ENCODE assay signal across 25 mouse cellular contexts in genomic region chr1:149705223-149705622, GRCm38 (mm10).
DNase-seq lines count a peak whose midpoint lies in the region; ATAC-seq and TF ChIP-seq lines count a peak whose summit lies in the region.
"Had no signal": no experiment of that assay in that cellular context is flagged by ENCODE, and none has a peak within 500 bp of the region (broad histone marks: within the 10 kb centered on the region; RNA-seq: fewer than 3 reads in every experiment).

No protein-coding gene starts in this region.

- H3K27ac ChIP-seq in midbrain, postnatal 0 days (ENCODE audit: low read depth, low read length): no peak overlapping the region
- H3K27ac ChIP-seq: forebrain, embryonic 10.5 days; heart, embryonic 15.5 days; hindbrain, embryonic 10.5 days; hindbrain, embryonic 13.5 days; intestine, embryonic 15.5 days had no signal

- H3K4me2 ChIP-seq in midbrain, postnatal 0 days (ENCODE audit: low read depth, low read length, poor library complexity, severe bottlenecking): no peak overlapping the region
- H3K4me2 ChIP-seq: heart, embryonic 12.5 days; heart, embryonic 15.5 days; hindbrain, embryonic 13.5 days; intestine, embryonic 15.5 days had no signal

- ATAC-seq in midbrain, postnatal 0 days (ENCODE audit: low FRiP score): no peak
- ATAC-seq: CD4-positive, CD25-positive, alpha-beta regulatory T cell, adult 4 months; forebrain, embryonic 14.5 days; hindbrain, embryonic 16.5 days; intestine, embryonic 15.5 days; Patski had no signal

- no peak overlapping the region for H3K4me3 ChIP-seq in midbrain, postnatal 0 days (ENCODE audit: low read depth, low read length)
- H3K4me3 ChIP-seq: forebrain, embryonic 10.5 days; heart, embryonic 12.5 days; heart, embryonic 15.5 days; hindbrain, embryonic 10.5 days; hindbrain, embryonic 13.5 days; intestine, embryonic 15.5 days had no signal

- peak; percentile 5 to 10 for DNase-seq in adrenal gland, postnatal 36 days
- DNase-seq in adrenal gland, adult 8-10 months: no peak
- DNase-seq in 416B (ENCODE audit: low read depth): peak; percentile 37
- DNase-seq in Muller cell, postnatal 12 days (ENCODE audit: inconsistent ontology term): peak; percentile 77
- no peak for DNase-seq in urinary bladder, postnatal 10 days (ENCODE audit: low spot score)
- no peak for DNase-seq in midbrain, postnatal 0 days (ENCODE audit: low spot score)
- DNase-seq: B cell, adult 2 months; cerebellum, adult 18-20 months; cerebellum, adult 9-10 months; cerebellum, postnatal 14 days; gastrocnemius, postnatal 25 days; heart, adult 18-20 months; heart, postnatal 10 days; heart, postnatal 36 days; kidney, adult 18-20 months had no signal

- no peak for TF ChIP-seq CTCF in midbrain, postnatal 0 days (IDR thresholded peaks at IDR 0.05)

- no peak overlapping the region for H3K9ac ChIP-seq in midbrain, postnatal 0 days (replicated peaks; ENCODE audit: low read length, poor library complexity, severe bottlenecking)
- H3K9ac ChIP-seq: heart, embryonic 12.5 days; heart, embryonic 15.5 days; hindbrain, embryonic 13.5 days; intestine, embryonic 15.5 days had no signal

- WGBS in midbrain, postnatal 0 days: 98% methylated on average over 1 of the region's 1 CpGs

- no peaks in the 10 kb centered on the region for H3K4me1 ChIP-seq in midbrain, postnatal 0 days (ENCODE audit: insufficient read depth, low read length)
- H3K4me1 ChIP-seq: heart, embryonic 12.5 days; heart, embryonic 15.5 days; hindbrain, embryonic 10.5 days; hindbrain, embryonic 13.5 days; intestine, embryonic 15.5 days had no signal

- H3K36me3 ChIP-seq in midbrain, postnatal 0 days (ENCODE audit: insufficient read depth, low read length): no peaks in the 10 kb centered on the region
- H3K36me3 ChIP-seq: forebrain, embryonic 10.5 days; heart, embryonic 12.5 days; heart, embryonic 15.5 days; hindbrain, embryonic 10.5 days; hindbrain, embryonic 13.5 days; intestine, embryonic 15.5 days had no signal

- no peaks in the 10 kb centered on the region for H3K27me3 ChIP-seq in midbrain, postnatal 0 days (ENCODE audit: insufficient read depth, low read length)
- H3K27me3 ChIP-seq: heart, embryonic 12.5 days; heart, embryonic 15.5 days; hindbrain, embryonic 13.5 days; intestine, embryonic 15.5 days had no signal

- no peaks in the 10 kb centered on the region for H3K9me3 ChIP-seq in midbrain, postnatal 0 days (ENCODE audit: low read length)
- H3K9me3 ChIP-seq: forebrain, embryonic 10.5 days; heart, embryonic 12.5 days; heart, embryonic 15.5 days; hindbrain, embryonic 10.5 days; hindbrain, embryonic 13.5 days; intestine, embryonic 15.5 days had no signal

Comparison
In these comparisons a context has a peak if more than half of its experiments do, and no peak if none do; other contexts are left out.
1. DNase-seq: peak in adrenal gland, postnatal 36 days (2 of 2), 416B (single experiment) and Muller cell, postnatal 12 days (single experiment); none in adrenal gland, adult 8-10 months (single experiment), urinary bladder, postnatal 10 days (single experiment) and midbrain, postnatal 0 days (single experiment).